Mouse (Mus musculus) embryonic facial prominence, embryonic 13.5 days (tissue): ENCODE results near the gene Dpp8. TPM values are rescaled to one million over a fixed set of nuclear protein-coding genes. Genes with fewer than 3 reads are reported as not detected.
"Not testable (repeated sequence)": the region's sequence is repeated elsewhere in the genome, so short reads cannot be mapped to it uniquely, and the experiment has no call there.

Experiments
- ATAC-seq: fragments of 200-750 bp; cut with Nextera tagmentation; 2 replicates; pipeline ENCODE4 v1.8.0; 2017; ENCODE audit warnings: low read depth; ENCODE audit not compliant: insufficient number of reproducible peaks, insufficient read depth, low FRiP score, low TSS enrichment
- H3K27ac ChIP-seq: fragments of 300-500 bp; sonication (generic); 2 replicates; pipeline ENCODE4 v1.5.1; 2015; ENCODE audit warnings: moderate library complexity, mild to moderate bottlenecking, inconsistent platforms
- H3K27me3 ChIP-seq: fragments of 300-500 bp; sonication (generic); 2 replicates; pipeline ENCODE4 v1.6.1; 2015; ENCODE audit warnings: mild to moderate bottlenecking, inconsistent platforms
- H3K36me3 ChIP-seq: fragments of 300-500 bp; sonication (generic); 2 replicates; pipeline ENCODE4 v1.6.1; 2015; ENCODE audit warnings: mild to moderate bottlenecking, inconsistent platforms
- H3K4me1 ChIP-seq: fragments of 300-500 bp; sonication (generic); 2 replicates; pipeline ENCODE4 v1.6.1; 2015; ENCODE audit warnings: inconsistent platforms
- H3K4me2 ChIP-seq: fragments of 300-500 bp; sonication (generic); 2 replicates; pipeline ENCODE4 v1.6.1; 2015; ENCODE audit warnings: moderate library complexity, mild to moderate bottlenecking, inconsistent platforms
- H3K4me3 ChIP-seq: fragments of 300-500 bp; sonication (generic); 2 replicates; pipeline ENCODE4 v1.5.1; 2015; ENCODE audit warnings: mild to moderate bottlenecking, inconsistent platforms
- H3K9ac ChIP-seq: fragments of 300-500 bp; sonication (generic); 2 replicates; pipeline ENCODE4 v1.6.1; 2015; ENCODE audit warnings: mild to moderate bottlenecking, inconsistent platforms
- H3K9me3 ChIP-seq: fragments of 300-500 bp; sonication (generic); 2 replicates; pipeline ENCODE4 v1.6.1; 2016; ENCODE audit warnings: inconsistent platforms
- WGBS: fragments of 180-500 bp; shearing (Covaris S2); methylation state at CpG from one replicate; pipeline ENCODE4 v1.1.7; 2015; ENCODE audit warnings: mixed read lengths; 5-methylcytosine and 5-hydroxymethylcytosine counted together
- polyA plus RNA-seq: library from polyadenylated mRNA; unstranded; fragments of >200 nt; fragmentation: Nextera tagmentation; extraction: Ambion mirVana; gene quantifications from 2 replicates; pipeline ENCODE4 v1.2.1, GENCODE M21; 2015

Dpp8 gene
- polyA plus RNA-seq, 1 experiment from 2014 or later: 37.2 TPM

DNA sequence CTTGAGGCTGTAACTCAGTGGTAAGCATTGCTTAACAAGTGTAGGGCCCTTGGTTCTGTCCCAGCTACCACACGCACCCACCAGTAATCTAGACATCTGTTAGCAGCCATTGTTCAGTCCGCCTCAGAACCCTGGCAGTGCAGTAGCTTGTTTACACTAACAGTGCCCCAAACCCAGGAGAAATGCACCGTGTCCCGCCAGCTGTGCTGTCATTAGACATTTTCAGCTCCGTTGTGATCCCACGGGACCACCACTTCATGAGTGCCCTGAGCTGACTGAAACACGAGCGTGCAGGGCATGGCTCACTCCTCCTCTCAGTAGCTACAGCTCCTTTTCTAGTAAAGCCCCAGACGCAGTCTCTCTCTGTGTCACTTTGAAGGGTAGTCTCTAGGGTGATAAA is 41.3 kb downstream of the Dpp8 start:
- no peak for ATAC-seq
- 55% methylated on average over 9 of the region's 9 CpGs for WGBS
- Histone ChIP-seq H3K4me2 (no peak overlapping the region), H3K27me3 (no peaks in the 10 kb centered on the region), H3K4me1 (no peaks in the 10 kb centered on the region), H3K9ac (no peak overlapping the region), H3K27ac (no peak overlapping the region), H3K36me3 (peaks cover 92% of the 10 kb centered on the region), H3K4me3 (no peak overlapping the region), H3K9me3 (no peaks in the 10 kb centered on the region)

DNA sequence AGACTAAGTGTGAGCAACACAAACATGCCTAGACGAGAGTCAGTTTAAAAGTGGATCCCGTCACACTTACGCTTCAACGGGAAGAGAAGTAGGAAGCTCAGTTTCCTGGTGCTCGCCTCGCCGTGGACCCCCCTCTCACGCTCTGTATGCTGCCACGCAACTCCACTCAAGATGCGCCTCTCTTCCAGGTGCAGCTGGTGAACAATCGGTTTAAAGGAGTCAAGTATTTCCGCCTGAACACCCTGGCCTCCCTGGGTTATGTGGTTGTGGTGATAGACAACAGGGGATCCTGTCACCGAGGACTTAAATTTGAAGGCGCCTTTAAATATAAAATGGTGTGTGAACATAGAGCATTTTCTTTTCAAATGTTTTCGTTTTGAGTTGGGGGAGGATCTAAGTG is 42.0 kb downstream of the Dpp8 start:
- H3K27me3 ChIP-seq: no peaks in the 10 kb centered on the region
- no peak overlapping the region for H3K27ac ChIP-seq
- H3K9ac ChIP-seq: no peak overlapping the region
- no peak for ATAC-seq
- no peak overlapping the region for H3K4me2 ChIP-seq
- 86% methylated on average over 15 of the region's 15 CpGs for WGBS
- peaks cover 92% of the 10 kb centered on the region for H3K36me3 ChIP-seq
- no peaks in the 10 kb centered on the region for H3K4me1 ChIP-seq
- no peak overlapping the region for H3K4me3 ChIP-seq
- H3K9me3 ChIP-seq: no peaks in the 10 kb centered on the region

DNA sequence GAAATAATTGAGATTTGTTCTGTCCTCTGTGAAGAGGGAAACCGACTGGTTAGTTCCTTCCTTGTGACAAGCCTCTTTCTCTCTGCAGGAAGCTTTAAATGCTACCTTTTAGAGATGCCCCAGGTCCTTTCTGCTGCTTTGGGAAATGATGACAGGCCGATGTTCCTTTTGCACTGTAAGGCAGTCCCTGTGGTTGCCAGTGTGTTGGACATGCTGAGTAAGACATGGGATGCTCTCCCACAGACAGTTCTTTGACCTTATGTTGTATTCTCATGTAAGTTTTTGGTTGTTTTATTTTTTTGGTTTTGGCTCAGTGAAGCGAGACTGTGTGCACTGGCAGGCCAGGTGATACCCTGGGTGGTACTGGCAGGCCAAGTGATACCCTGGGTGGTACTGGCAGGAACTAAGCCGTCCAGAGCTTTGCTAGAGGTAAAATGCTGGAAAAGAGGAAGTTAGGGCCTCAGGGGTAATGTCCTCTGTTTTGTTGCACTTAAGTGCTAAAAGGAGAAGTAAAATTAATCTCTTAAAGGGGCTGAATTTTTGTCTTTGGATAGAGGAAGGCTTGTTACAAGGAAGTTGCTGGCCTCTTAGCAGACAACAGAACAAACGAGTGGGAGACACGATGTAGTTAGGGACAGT is 42.8 kb downstream of the Dpp8 start:
- Histone ChIP-seq H3K9ac (no peak overlapping the region), H3K9me3 (no peaks in the 10 kb centered on the region), H3K27me3 (no peaks in the 10 kb centered on the region), H3K4me1 (no peaks in the 10 kb centered on the region), H3K27ac (no peak overlapping the region), H3K36me3 (peaks cover 94% of the 10 kb centered on the region), H3K4me3 (no peak overlapping the region), H3K4me2 (no peak overlapping the region)
- WGBS: 81% methylated on average over 6 of the region's 6 CpGs
- ATAC-seq: no peak

DNA sequence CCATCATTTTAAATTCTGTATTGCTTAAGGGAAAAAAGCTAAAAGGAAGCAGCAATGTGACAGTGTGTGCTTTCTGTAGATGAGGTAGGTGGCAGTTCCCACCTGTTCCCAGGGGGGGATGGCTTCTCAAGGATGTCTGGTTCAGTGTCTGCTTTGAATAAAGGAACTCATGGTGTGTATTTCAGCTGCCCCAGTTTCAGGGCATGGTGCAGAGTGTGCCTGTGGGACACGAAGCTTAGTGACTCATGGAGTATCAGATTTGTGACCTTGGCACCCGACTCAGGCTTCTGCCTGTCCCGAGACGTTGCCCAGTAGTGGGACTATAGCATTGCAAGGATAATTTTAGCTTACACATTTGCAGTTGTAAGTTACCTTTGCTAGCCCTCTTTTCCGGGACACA is 45.3 kb downstream of the Dpp8 start:
- H3K27ac ChIP-seq: no peak overlapping the region
- peaks cover 95% of the 10 kb centered on the region for H3K36me3 ChIP-seq
- no peak overlapping the region for H3K4me3 ChIP-seq
- no peaks in the 10 kb centered on the region for H3K27me3 ChIP-seq
- no peaks in the 10 kb centered on the region for H3K4me1 ChIP-seq
- no peak for ATAC-seq
- 84% methylated on average over 5 of the region's 5 CpGs for WGBS
- no peak overlapping the region for H3K4me2 ChIP-seq
- no peaks in the 10 kb centered on the region for H3K9me3 ChIP-seq
- no peak overlapping the region for H3K9ac ChIP-seq

DNA sequence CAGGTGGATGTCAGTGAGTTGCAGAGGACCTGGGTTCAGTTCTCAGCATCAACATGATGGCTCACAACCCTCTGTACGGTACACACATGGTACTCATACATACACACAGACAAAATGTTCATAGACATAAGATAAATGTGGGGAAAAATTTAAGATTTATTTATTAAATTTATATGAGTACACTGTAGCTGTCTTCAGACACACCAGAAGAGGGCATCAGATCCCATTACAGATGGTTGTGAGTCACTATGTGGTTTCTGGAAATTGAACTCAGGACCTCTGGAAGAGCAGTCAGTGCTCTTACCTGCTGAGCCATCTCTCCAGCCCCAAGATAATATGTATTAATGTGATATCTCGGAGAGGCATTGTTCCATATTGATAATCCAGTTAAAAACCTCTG is 47.9 kb downstream of the Dpp8 start:
- not testable (repeated sequence) for H3K27ac ChIP-seq, H3K9me3 ChIP-seq, H3K4me2 ChIP-seq, H3K4me1 ChIP-seq, H3K27me3 ChIP-seq, ATAC-seq, H3K4me3 ChIP-seq, H3K9ac ChIP-seq
- 92% methylated on average over 2 of the region's 2 CpGs for WGBS
- peaks cover 89% of the 10 kb centered on the region for H3K36me3 ChIP-seq

DNA sequence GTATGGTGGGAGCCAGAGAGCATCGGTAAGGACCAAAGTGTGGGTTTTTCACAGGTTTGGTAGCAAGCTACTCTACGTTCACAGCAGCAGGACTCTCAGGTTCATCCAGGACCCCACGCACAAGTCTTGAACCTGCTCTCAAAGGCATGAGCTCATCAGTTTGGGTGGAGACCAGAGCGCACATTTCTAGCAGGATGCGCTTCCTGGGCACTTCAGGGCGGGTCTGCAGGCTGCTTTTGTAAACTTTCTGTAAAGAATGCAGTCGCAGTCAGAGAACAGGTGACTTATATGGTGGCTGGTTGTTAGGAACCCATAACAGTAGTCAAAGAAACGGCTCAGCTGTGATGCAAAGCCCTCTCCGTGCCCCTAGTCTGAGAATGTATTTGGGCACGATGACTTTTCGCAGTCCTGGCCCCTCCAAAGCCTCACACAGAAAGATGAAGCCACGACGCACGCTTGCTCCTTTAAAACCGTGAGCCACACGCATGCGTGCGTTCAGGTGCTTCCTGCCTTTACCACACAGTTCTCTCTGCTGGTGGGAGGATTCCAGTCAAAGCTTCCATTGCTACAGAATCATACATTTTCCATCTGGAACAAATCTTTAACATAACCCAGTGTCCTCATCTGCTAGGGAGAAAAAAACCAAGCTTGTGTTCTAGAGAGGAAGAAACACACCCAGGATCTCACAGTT is 51.0 kb downstream of the Dpp8 start:
- H3K4me1 ChIP-seq: 0 out of 2 replicates have a peak, but pooled peaks cover 3% of the 10 kb centered on the region
- peak overlapping the region; percentile 28; the same call in 1 of the 2 replicates for H3K27ac ChIP-seq
- WGBS: 85% methylated on average over 18 of the region's 18 CpGs
- H3K9me3 ChIP-seq: no peaks in the 10 kb centered on the region
- no peak for ATAC-seq
- peaks cover 60% of the 10 kb centered on the region for H3K36me3 ChIP-seq
- H3K9ac ChIP-seq: no peak overlapping the region
- H3K4me2 ChIP-seq: no peak overlapping the region
- no peaks in the 10 kb centered on the region for H3K27me3 ChIP-seq
- H3K4me3 ChIP-seq: no peak overlapping the region

DNA sequence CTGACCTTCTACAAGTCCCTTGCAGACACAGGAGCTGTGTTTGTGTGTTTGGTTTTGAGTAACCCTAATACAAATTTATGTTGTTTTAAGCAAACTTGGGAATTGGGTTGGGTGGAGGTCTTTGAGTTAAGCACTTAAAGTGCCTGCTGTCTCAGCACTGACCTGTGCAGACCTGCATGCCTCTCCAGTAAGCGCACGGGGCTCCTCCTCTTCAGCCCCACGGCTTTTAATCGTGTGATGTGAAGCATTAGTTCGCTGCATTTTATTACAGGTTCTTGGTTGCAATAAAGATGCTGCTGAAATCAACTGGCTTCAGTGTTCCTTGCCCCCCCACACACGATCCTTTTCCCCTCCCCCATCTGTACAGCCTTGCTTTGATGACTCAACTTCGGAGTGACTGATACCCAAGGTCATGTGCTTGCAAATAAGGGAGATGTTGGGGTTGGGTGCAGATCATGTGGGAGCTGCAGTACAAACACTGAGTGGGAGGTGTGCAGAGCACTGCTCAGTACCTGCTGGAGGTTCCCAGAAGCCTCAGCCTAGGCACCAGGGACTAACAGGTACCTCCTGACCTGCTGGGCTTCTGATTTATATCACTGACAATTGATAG is 52.1 kb downstream of the Dpp8 start:
- no peak overlapping the region for H3K4me3 ChIP-seq
- H3K9me3 ChIP-seq: no peaks in the 10 kb centered on the region
- H3K27me3 ChIP-seq: no peaks in the 10 kb centered on the region
- 0 out of 2 replicates have a peak, but pooled peaks cover 3% of the 10 kb centered on the region for H3K4me1 ChIP-seq
- WGBS: 79% methylated on average over 7 of the region's 7 CpGs
- H3K27ac ChIP-seq: no peak overlapping the region
- H3K36me3 ChIP-seq: peaks cover 49% of the 10 kb centered on the region
- H3K4me2 ChIP-seq: no peak overlapping the region
- no peak overlapping the region for H3K9ac ChIP-seq
- ATAC-seq: no peak

DNA sequence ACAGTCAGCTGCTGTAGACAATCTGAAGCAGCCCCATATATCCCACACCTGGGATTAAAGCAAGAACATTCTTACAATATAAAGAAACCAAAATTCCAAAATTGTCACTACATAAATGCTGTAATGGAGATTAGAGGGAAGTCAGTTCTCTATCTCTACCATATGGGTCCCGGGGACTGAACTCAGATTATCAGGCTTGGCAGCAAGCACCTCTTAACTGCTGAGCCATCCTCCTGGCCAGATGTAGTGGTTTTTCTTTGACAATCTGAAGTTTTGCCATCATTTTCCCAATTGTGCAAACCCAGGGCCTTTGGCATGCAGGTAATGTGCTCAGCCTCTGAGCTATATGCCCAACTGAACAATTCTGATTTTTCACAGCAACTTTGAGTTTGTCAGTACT is 53.1 kb downstream of the Dpp8 start:
- WGBS: 88% methylated on average over 1 of the region's 1 CpGs
- H3K4me2 ChIP-seq: no peak overlapping the region

DNA sequence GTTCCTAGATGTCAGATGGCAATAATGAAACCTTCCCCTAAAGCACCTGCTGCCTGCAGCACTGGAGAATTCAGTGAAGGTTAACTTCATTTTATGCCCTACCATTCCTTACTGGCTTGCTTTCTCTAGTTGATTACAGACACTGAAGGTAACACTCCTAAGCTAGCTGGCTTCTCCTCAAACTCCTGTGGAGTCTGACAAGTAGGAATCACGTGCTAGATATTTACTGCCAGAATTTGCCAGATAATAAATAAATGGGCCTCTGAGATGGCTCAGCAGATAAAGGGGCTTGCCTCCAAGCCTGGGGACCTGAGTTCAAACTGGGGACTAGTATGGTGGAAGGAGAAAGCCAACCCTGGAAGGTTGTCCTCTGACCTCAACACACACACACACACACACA is 54.6 kb downstream of the Dpp8 start:
- ATAC-seq: no peak
- Histone ChIP-seq H3K9ac (no peak overlapping the region), H3K4me2 (no peak overlapping the region), H3K27me3 (no peaks in the 10 kb centered on the region), H3K4me3 (no peak overlapping the region), H3K9me3 (no peaks in the 10 kb centered on the region), H3K4me1 (0 out of 2 replicates have a peak, but pooled peaks cover 13% of the 10 kb centered on the region), H3K27ac (no peak overlapping the region), H3K36me3 (peaks cover 27% of the 10 kb centered on the region)
- 73% methylated on average over 1 of the region's 1 CpGs for WGBS

More for the DNA sequence above, 53.1 kb downstream of the Dpp8 start:
- Histone ChIP-seq H3K27ac (no peak overlapping the region), H3K27me3 (no peaks in the 10 kb centered on the region), H3K36me3 (peaks cover 40% of the 10 kb centered on the region), H3K9me3 (no peaks in the 10 kb centered on the region), H3K4me3 (no peak overlapping the region), H3K4me1 (0 out of 2 replicates have a peak, but pooled peaks cover 12% of the 10 kb centered on the region), H3K9ac (no peak overlapping the region)
- no peak for ATAC-seq

DNA sequence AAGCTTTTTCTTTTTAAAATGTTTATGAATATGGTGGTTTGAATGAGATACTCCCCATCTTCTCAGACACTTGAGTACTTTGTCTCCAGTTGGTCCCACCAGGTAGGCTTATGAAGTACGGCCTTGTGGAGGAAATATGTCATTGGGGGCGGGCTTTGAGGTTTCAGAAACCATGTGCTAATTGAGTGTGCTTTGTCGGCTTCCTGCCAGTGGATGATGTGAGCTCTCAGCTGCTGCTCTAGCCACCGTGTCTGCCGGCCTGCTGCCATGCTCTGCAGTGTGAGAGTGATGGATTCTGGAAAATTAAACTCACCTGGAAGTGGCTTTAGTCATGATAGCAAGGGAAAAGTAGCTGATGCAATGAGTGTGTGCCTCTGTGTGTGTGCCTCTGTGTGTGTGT is 55.3 kb downstream of the Dpp8 start:
- Histone ChIP-seq H3K4me2 (no peak overlapping the region), H3K4me3 (no peak overlapping the region), H3K9ac (no peak overlapping the region), H3K4me1 (0 out of 2 replicates have a peak, but pooled peaks cover 13% of the 10 kb centered on the region), H3K36me3 (peaks cover 20% of the 10 kb centered on the region), H3K9me3 (no peaks in the 10 kb centered on the region), H3K27ac (no peak overlapping the region), H3K27me3 (no peaks in the 10 kb centered on the region)
- WGBS: 34% methylated on average over 5 of the region's 5 CpGs
- ATAC-seq: no peak

DNA sequence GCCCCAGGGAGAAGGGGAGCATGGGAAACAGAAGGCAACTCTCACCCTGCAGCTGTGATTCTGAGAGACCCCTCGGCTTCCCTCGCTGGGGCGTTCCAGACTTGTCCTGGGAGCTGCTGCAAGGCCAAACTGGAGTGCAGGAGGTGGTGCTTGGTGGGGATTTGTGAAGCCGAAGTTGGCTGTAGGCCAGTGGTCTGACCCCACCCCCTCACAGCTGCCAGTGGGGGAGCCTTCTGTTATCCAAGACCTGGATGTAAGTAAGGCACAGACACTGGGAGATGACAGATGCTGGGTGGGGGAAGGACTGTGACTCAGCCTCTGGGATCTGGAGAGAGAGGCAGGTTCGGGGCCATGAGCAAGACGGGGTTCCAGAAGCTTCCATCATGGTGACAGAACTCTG is 62.0 kb downstream of the Dpp8 start:
- 55% methylated on average over 6 of the region's 6 CpGs for WGBS

More for the DNA sequence above, 62.0 kb downstream of the Dpp8 start:
- H3K36me3 ChIP-seq: no peaks in the 10 kb centered on the region
- H3K27ac ChIP-seq: peak overlapping the region; percentile 1; the same call in 1 of the 2 replicates
- H3K4me2 ChIP-seq: no peak overlapping the region
- no peak overlapping the region for H3K4me3 ChIP-seq
- H3K4me1 ChIP-seq: peaks cover 18% of the 10 kb centered on the region
- no peaks in the 10 kb centered on the region for H3K9me3 ChIP-seq
- H3K27me3 ChIP-seq: no peaks in the 10 kb centered on the region
- ATAC-seq: no peak
- no peak overlapping the region for H3K9ac ChIP-seq
